Mouse (Mus musculus): Measurements from ENCODE around the gene Tas2r138. TPM values are rescaled to one million over a fixed set of nuclear protein-coding genes. Genes with fewer than 3 reads are reported as not detected.

The Tas2r138 gene
- polyA plus RNA-seq, 1 experiment from 2014 or later, result not detected

Other genes starting within 250 kb of the Tas2r138 start
- 5.0 and 5.5 TPM in 2 replicates for gene E330009J07Rik, start 177.2 kb downstream of the Tas2r138 start, polyA plus RNA-seq (2016; fragmentation: Nextera tagmentation; extraction: Ambion mirVana)
- gene Wee2, start 174.2 kb downstream of the Tas2r138 start, polyA plus RNA-seq (2016; fragmentation: Nextera tagmentation; extraction: Ambion mirVana), result not detected in 2 replicates
- gene Ssbp1, start 142.0 kb downstream of the Tas2r138 start, polyA plus RNA-seq (2016; fragmentation: Nextera tagmentation; extraction: Ambion mirVana), result 106 and 110 TPM in 2 replicates
- not detected in 2 replicates for gene Tas2r137, start 122.1 kb downstream of the Tas2r138 start, polyA plus RNA-seq (2016; fragmentation: Nextera tagmentation; extraction: Ambion mirVana)
- gene Tas2r108, start 119.8 kb downstream of the Tas2r138 start, polyA plus RNA-seq (2016; fragmentation: Nextera tagmentation; extraction: Ambion mirVana), result not detected in 2 replicates
- gene Prss37, start 93.8 kb downstream of the Tas2r138 start, polyA plus RNA-seq (2016; fragmentation: Nextera tagmentation; extraction: Ambion mirVana), result not detected in 2 replicates
- gene Olfr461, start 58.3 kb downstream of the Tas2r138 start, polyA plus RNA-seq (2016; fragmentation: Nextera tagmentation; extraction: Ambion mirVana), result not detected in 2 replicates
- gene Olfr460, start 43.8 kb downstream of the Tas2r138 start, polyA plus RNA-seq (2016; fragmentation: Nextera tagmentation; extraction: Ambion mirVana), result not detected in 2 replicates
- gene Clec5a, start 27.5 kb downstream of the Tas2r138 start, polyA plus RNA-seq (2016; fragmentation: Nextera tagmentation; extraction: Ambion mirVana), result 0.21 and 0.33 TPM in 2 replicates
- 0.09 and 0.21 TPM in 2 replicates for gene Mgam, start 15.5 kb upstream of the Tas2r138 start, polyA plus RNA-seq (2016; fragmentation: Nextera tagmentation; extraction: Ambion mirVana)